Mouse (Mus musculus) stomach, embryonic 15.5 days (tissue): ENCODE measurements around the gene Mafg. TPM values are rescaled to one million over a fixed set of nuclear protein-coding genes. Genes with fewer than 3 reads are reported as not detected.

Experiments used
- ATAC-seq: fragments of 200-750 bp; cut with Nextera tagmentation; 2 replicates; pipeline ENCODE4 v1.8.0; 2017; ENCODE audit warnings: low read depth, moderate number of reproducible peaks, moderate TSS enrichment; ENCODE audit not compliant: insufficient read depth, low FRiP score
- H3K27ac ChIP-seq: fragments of 300-500 bp; sonication (generic); 2 replicates; pipeline ENCODE4 v1.5.1; 2015; ENCODE audit warnings: mild to moderate bottlenecking, inconsistent platforms
- H3K27me3 ChIP-seq: fragments of 300-500 bp; sonication (generic); replicated peaks from 2 replicates; pipeline ENCODE4 v1.6.1; 2015; ENCODE audit warnings: inconsistent platforms
- H3K36me3 ChIP-seq: fragments of 300-500 bp; sonication (generic); 2 replicates; pipeline ENCODE4 v1.6.1; 2015; ENCODE audit warnings: inconsistent platforms
- H3K4me1 ChIP-seq: fragments of 300-500 bp; sonication (generic); 2 replicates; pipeline ENCODE4 v1.6.1; 2015; ENCODE audit warnings: inconsistent platforms
- H3K4me2 ChIP-seq: fragments of 300-500 bp; sonication (generic); 2 replicates; pipeline ENCODE4 v1.6.1; 2015; ENCODE audit warnings: mild to moderate bottlenecking, inconsistent platforms
- H3K4me3 ChIP-seq: fragments of 300-500 bp; sonication (generic); replicated peaks from 2 replicates; pipeline ENCODE4 v1.5.1; 2015; ENCODE audit warnings: inconsistent platforms
- H3K9ac ChIP-seq: fragments of 300-500 bp; sonication (generic); 2 replicates; pipeline ENCODE4 v1.6.1; 2015; ENCODE audit warnings: inconsistent platforms
- H3K9me3 ChIP-seq: fragments of 300-500 bp; sonication (generic); 2 replicates; pipeline ENCODE4 v1.6.1; 2016; ENCODE audit warnings: inconsistent platforms
- WGBS: fragments of 180-500 bp; shearing (Covaris S2); methylation state at CpG from one replicate; pipeline ENCODE4 v1.1.7; 2015; 5-methylcytosine and 5-hydroxymethylcytosine counted together
- polyA plus RNA-seq: library from polyadenylated mRNA; unstranded; fragments of >200 nt; fragmentation: Nextera tagmentation; extraction: Ambion mirVana; gene quantifications from 2 replicates; pipeline ENCODE4 v1.2.1, GENCODE M21; 2015

Mafg gene
- polyA plus RNA-seq, 1 experiment from 2014 or later, result 31.9 TPM

DNA sequence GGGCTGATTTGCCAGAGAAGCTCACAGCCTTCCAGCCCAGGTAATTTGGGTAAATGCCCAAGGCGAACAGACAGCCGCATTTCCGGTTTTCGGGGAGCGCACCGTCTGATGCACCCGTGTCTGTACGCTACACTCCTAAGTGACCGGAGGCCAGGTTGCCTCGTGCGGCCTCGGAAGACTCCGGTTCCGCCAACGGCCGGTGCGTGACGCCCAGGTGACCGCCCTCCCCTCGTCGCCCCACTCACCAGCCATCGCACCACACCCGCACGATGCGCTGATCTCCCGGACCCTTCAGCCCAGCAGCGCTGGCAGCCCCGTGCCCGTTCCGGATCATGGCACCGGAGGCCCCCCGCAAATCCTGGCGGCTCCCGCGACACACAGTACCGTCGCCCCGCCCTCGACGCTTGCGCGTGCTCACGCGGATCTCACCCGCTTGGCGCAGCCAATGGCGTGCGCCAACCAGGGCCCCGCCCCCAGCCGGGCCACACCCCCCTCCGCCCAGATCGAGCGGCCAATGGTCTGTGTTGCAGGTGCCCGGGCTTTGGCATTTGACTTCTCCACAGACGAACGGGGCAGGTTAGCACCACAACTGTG lies 15.8 kb downstream of the Mafg start, which contains the start of gene Pcyt2:
Gene Pcyt2, minus strand, starts transcription at position 418 of the 594 bp plus-strand sequence.
- H3K4me1 ChIP-seq, result peaks cover 23% of the 10 kb centered on the region
- ATAC-seq, result peak; percentile 96
- H3K36me3 ChIP-seq, result peaks cover 44% of the 10 kb centered on the region
- H3K4me3 ChIP-seq, result peak within 1 kb of the TSS; percentile 69
- WGBS, result under 1% methylated on average over 56 of the region's 56 CpGs
- H3K9ac ChIP-seq, result peak within 1 kb of the TSS; percentile 91
- H3K27me3 ChIP-seq, result no peaks in the 10 kb centered on the region
- H3K9me3 ChIP-seq, result no peaks in the 10 kb centered on the region
- H3K4me2 ChIP-seq, result peak within 1 kb of the TSS; percentile 83
- peak within 1 kb of the TSS; percentile 76 for H3K27ac ChIP-seq

DNA sequence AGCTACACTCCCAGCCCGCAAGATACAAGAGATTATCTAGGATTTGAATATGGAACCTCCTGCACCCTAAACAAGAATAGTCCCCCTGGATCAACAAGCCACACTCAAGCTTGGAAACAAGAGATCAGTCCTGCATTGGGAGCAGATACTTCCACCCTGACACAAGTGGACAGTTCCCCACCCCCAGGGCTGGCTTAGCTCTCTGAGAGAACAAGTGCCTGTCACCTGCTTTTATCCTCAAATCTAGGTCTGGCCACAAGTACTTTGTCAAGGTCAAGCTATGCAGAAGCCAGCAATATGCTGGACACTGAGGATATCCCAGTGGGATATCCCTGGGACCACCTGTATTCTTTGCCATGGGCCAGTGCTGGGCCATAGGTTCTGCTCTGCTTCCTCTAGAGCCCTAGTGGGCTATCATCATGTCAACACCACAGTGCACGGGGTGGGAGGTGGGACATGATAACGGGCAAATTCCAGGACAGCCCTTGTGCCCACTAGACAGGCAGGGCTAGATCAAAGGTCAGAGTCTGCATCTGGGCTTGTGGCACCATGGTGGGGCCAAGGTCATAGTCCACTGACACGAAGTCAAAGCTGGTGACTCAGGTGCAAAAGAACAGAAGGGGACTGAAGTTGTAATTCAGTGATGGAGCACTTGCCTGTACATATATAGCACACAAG lies 16.6 kb downstream of the Mafg start:
- H3K36me3 ChIP-seq, result peaks cover 52% of the 10 kb centered on the region

DNA sequence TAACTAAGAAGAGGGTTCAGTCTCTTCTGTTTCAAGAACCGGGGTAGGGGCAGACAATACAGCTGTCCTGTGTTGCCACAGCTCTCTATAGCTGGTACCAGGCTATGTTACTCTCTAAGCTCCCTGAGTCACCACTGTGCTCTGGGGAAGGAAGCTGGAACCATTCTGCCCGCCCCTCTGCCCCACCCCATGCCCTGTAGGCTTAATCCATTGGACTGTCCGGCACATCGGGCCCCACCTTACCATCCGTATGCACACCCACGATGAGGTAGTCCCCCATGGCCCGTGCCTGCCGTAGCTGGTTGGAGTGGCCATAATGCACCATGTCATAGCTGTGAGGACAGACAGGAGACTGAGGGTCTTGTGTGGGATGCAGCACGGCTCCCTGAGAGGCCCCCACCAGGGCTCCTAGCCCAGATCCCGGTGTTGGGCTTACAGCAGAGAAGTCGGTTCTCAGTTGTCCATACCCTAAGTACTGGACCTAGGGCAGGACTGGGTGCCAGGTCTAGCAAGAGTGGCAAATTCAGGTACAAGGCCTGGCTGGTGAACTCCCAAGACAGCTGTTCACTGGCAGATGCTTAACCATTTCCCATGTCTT lies 17.7 kb downstream of the Mafg start:
- H3K9ac ChIP-seq, result no peak overlapping the region
- peak overlapping the region; percentile 14; the same call in 1 of the 2 replicates for H3K4me2 ChIP-seq
- no peaks in the 10 kb centered on the region for H3K9me3 ChIP-seq
- H3K36me3 ChIP-seq, result peaks cover 55% of the 10 kb centered on the region
- H3K27me3 ChIP-seq, result no peaks in the 10 kb centered on the region
- no peak for ATAC-seq
- H3K4me1 ChIP-seq, result peaks cover 23% of the 10 kb centered on the region
- WGBS, result 89% methylated on average over 11 of the region's 11 CpGs
- H3K4me3 ChIP-seq, result no peak overlapping the region
- no peak overlapping the region for H3K27ac ChIP-seq

More for the DNA sequence above, 16.6 kb downstream of the Mafg start:
- peaks cover 23% of the 10 kb centered on the region for H3K4me1 ChIP-seq
- no peak for ATAC-seq
- peak overlapping the region; percentile 83 for H3K4me2 ChIP-seq
- WGBS, result 45% methylated on average over 4 of the region's 4 CpGs
- H3K9me3 ChIP-seq, result no peaks in the 10 kb centered on the region
- H3K9ac ChIP-seq, result peak overlapping the region; percentile 91
- H3K27ac ChIP-seq, result peak overlapping the region; percentile 76; the same call in 1 of the 2 replicates
- peak overlapping the region; percentile 69 for H3K4me3 ChIP-seq
- no peaks in the 10 kb centered on the region for H3K27me3 ChIP-seq

DNA sequence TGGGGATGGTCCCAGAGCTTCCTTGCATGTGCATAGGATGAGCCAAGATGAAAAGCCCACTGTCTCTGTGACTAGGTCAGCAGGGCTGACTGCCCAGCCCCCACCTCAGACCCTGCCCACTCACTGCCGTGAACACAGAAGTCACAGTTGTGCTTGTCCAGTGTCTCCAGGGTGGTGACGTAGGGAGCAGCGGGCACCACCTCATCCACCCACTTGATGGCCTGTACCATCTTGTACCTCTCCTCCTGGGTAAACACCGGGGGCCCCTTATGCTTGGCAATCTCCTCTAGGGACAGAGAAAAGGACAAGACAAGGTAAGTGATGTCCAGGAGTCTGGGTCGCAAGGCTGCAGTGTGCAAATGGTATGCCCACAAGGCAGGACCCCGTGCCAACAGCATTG lies 18.2 kb downstream of the Mafg start:
- WGBS, result 92% methylated on average over 6 of the region's 6 CpGs
- peaks cover 23% of the 10 kb centered on the region for H3K4me1 ChIP-seq
- no peak overlapping the region for H3K4me2 ChIP-seq
- no peak overlapping the region for H3K27ac ChIP-seq
- H3K27me3 ChIP-seq, result no peaks in the 10 kb centered on the region
- H3K4me3 ChIP-seq, result no peak overlapping the region
- ATAC-seq, result no peak
- H3K36me3 ChIP-seq, result peaks cover 50% of the 10 kb centered on the region
- H3K9ac ChIP-seq, result no peak overlapping the region
- H3K9me3 ChIP-seq, result no peaks in the 10 kb centered on the region

DNA sequence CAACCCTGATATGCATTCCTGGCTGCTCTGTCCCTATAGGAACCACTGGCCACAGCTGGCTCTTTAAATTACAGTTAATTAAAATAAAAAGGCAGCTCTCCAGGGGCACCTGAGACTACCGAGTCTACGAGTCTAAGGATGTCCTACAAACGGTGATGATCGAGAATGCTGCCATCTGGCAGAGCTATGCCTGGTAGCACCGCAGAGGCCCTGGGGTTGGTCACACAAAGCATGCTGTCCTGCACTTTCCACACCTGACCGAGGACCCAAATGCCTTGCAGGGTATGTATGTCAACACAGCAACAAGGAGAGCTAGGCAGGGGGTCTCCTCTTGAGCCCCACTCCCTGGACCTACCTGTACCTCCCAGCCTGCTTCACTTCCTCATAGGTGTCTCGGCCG lies 19.4 kb downstream of the Mafg start:
- H3K9me3 ChIP-seq, result no peaks in the 10 kb centered on the region
- H3K36me3 ChIP-seq, result peaks cover 42% of the 10 kb centered on the region
- no peak overlapping the region for H3K4me2 ChIP-seq
- whole genome bisulfite sequencing, result 86% methylated on average over 8 of the region's 8 CpGs
- H3K27me3 ChIP-seq, result no peaks in the 10 kb centered on the region
- ATAC-seq, result no peak
- no peak overlapping the region for H3K9ac ChIP-seq
- H3K27ac ChIP-seq, result no peak overlapping the region
- no peak overlapping the region for H3K4me3 ChIP-seq
- H3K4me1 ChIP-seq, result peaks cover 26% of the 10 kb centered on the region

DNA sequence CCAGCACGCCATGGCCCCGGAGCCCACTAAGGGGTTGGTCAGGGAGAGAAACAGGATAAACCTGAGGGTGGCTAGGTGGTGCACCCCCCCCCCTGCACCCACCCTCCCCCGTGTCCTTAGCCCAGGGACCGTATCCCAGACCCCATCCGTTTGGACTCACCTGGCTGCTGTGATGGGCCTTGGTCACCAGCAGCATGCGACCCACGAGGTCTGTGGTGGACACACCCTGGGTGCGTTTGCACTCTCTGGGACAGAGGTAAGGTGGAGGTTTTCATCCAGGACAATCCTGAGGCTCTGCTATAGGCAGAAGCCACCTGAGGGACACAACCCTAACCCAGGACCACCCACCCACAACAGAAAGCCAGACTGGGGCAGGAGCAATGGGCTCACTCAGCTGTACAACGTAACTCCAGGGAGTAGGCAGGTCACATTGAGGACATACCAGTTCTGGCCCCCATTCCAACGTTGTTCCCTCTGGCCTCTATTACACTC lies 19.9 kb downstream of the Mafg start:
- Histone ChIP-seq H3K36me3 (peaks cover 37% of the 10 kb centered on the region), H3K27me3 (no peaks in the 10 kb centered on the region), H3K9ac (no peak overlapping the region), H3K4me2 (no peak overlapping the region), H3K9me3 (no peaks in the 10 kb centered on the region), H3K27ac (no peak overlapping the region), H3K4me1 (peaks cover 31% of the 10 kb centered on the region), H3K4me3 (no peak overlapping the region)
- WGBS, result 90% methylated on average over 10 of the region's 10 CpGs
- ATAC-seq, result no peak

DNA sequence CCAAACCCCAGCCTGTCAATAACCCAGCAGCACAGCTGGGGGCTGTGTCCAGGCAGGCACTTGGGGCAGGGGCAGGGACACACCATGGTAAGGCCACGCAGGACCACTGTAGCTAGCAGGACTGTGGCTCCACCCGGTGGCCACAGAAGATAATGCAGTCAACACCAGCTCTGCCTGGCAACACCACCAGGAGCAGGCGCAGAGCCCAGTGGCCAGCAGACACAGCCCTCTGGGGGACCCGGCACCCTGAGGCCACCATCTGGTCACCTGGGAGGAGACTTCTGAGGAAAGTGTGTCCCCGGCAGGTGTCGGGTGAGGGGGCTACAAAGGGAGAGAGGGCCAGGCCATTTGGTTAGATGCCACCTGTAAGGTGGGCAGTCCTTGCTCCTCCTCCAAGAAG lies 20.6 kb downstream of the Mafg start:
- H3K36me3 ChIP-seq, result peaks cover 35% of the 10 kb centered on the region
- no peak for ATAC-seq
- no peak overlapping the region for H3K4me2 ChIP-seq
- no peaks in the 10 kb centered on the region for H3K27me3 ChIP-seq
- H3K4me1 ChIP-seq, result peaks cover 36% of the 10 kb centered on the region
- no peak overlapping the region for H3K4me3 ChIP-seq
- H3K27ac ChIP-seq, result no peak overlapping the region
- 36% methylated on average over 6 of the region's 6 CpGs for WGBS
- H3K9ac ChIP-seq, result no peak overlapping the region
- no peaks in the 10 kb centered on the region for H3K9me3 ChIP-seq

DNA sequence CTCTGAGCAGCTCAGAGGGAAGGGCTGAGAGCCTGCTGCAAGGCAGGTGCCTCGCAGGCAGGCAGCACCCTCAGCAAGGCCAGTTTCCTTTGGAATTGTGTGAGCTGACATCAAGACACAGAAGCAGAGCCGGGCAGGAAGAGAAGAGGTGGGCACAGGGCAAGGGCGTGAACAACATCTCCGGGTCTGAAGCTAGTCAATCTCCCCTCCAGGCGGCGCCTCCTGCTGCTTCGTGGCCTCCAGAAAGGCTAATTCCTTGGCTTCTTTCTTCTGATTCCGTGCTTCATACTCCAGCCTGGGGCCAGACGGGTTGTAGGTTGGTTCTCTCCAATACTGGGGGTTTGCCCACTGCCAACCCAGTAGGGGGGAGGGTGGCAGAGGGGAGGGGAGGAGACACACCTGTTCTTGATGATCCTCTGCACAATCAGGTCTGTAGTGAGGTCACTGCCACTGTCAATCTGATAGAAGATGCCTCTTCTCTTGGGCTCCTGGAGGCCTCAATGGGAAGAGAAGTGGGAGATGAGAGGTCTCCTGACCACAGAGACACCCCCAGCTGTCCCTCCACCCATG lies 22.8 kb downstream of the Mafg start:
- 93% methylated on average over 9 of the region's 9 CpGs for WGBS
- H3K9me3 ChIP-seq, result no peaks in the 10 kb centered on the region
- no peak overlapping the region for H3K4me2 ChIP-seq
- no peak overlapping the region for H3K9ac ChIP-seq
- no peaks in the 10 kb centered on the region for H3K27me3 ChIP-seq
- H3K27ac ChIP-seq, result no peak overlapping the region
- peaks cover 45% of the 10 kb centered on the region for H3K36me3 ChIP-seq
- no peak overlapping the region for H3K4me3 ChIP-seq
- ATAC-seq, result no peak
- H3K4me1 ChIP-seq, result peaks cover 22% of the 10 kb centered on the region

DNA sequence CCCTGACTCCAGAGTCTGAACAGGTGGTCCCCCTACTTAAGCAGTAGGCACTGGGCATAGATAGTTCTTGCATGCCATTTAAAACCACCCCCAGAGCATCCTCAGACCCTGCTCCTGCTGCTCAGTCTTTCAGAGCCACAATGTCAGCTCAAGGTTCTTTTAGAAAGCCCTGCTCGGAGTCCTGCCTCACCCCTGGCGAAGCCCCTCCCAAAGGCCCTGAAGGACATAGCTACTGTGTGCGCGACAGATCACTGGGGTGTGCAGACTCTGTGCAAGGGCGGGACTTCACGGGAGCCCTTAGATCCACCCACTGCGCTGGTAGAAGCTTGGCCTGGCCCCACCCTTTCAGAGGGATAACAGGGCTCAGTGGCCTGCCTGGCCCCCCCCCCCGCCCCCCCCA lies 24.1 kb downstream of the Mafg start:
- Histone ChIP-seq H3K27ac (no peak overlapping the region), H3K4me2 (peak overlapping the region; percentile 71), H3K36me3 (peaks cover 46% of the 10 kb centered on the region), H3K9ac (no peak overlapping the region), H3K27me3 (no peaks in the 10 kb centered on the region), H3K4me3 (no peak overlapping the region), H3K4me1 (peaks cover 18% of the 10 kb centered on the region), H3K9me3 (no peaks in the 10 kb centered on the region)
- peak; percentile 71 for ATAC-seq
- 36% methylated on average over 8 of the region's 8 CpGs for WGBS

DNA sequence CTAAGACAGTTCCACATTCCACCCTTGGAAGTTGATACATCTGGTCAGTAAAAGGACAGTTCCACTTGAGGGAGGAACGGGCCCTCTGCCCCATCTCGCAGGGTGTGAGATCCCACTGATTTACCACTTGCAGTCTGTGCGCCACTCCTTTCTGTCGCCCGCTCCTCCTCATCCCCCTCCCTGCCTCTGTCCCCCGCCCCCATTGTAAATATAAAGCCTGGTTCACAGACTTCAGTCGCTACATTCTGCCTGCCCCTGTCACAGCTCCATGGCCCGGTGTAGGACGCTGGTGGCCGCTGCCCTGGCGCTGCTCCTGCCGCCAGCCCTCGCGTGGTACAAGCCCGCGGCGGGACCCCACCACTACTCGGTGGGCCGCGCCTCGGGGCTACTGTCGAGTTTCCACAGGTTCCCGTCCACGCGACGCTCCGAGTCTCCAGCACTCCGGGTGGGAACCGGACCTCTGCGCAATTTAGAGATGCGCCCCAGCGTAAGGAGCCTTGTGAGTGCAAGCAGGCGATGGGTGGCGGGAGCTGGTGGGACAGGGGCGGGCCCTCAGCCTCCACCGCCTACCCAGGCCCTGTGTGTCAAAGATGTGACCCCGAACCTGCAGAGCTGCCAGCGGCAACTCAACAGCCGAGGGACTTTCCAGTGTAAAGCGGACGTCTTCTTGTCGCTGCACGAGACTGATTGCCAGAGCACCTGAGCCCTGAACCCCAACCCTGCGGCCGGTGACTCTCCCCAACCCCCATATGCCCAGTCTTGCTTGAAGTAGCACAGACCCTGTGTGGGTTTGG lies 25.0 kb downstream of the Mafg start, which contains the start of gene Npb:
Gene Npb, plus strand, starts transcription at position 237 of the 794 bp plus-strand sequence.
- Histone ChIP-seq H3K36me3 (peaks cover 43% of the 10 kb centered on the region), H3K4me3 (peak within 1 kb of the TSS; percentile 36), H3K9ac (peak within 1 kb of the TSS; percentile 39; the same call in 1 of the 2 replicates), H3K4me1 (peaks cover 18% of the 10 kb centered on the region), H3K9me3 (no peaks in the 10 kb centered on the region), H3K4me2 (peak within 1 kb of the TSS; percentile 71), H3K27ac (peak within 1 kb of the TSS; percentile 26; the same call in 1 of the 2 replicates), H3K27me3 (no peaks in the 10 kb centered on the region)
- 0 out of 2 replicates have a peak, but pooled peaks have one; percentile 20 for ATAC-seq
- WGBS, result 7% methylated on average over 45 of the region's 45 CpGs

DNA sequence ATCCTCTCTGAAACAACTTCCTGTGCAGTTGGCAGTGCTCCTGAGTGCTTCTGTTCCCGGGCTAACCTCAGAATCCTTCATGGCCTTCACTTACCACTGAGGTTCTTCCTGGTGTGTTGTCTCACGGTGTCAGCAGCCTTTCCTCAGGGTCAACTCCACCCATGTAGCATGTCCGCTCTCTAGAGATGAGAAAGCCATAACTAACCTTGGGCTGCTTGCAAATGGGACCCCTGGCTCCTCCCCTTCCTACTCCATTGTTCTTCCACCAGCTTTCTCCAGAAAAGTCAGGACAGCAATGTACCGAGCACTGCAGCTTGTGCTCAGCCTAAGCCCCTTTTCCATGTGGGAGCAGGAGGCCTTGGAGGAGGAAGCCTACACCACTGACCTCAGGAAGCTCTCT lies 26.6 kb downstream of the Mafg start:
- 73% methylated on average over 4 of the region's 4 CpGs for WGBS
- Histone ChIP-seq H3K4me2 (no peak overlapping the region), H3K27me3 (no peaks in the 10 kb centered on the region), H3K9ac (no peak overlapping the region), H3K27ac (no peak overlapping the region), H3K4me1 (peaks cover 18% of the 10 kb centered on the region), H3K36me3 (peaks cover 38% of the 10 kb centered on the region), H3K4me3 (no peak overlapping the region), H3K9me3 (no peaks in the 10 kb centered on the region)
- no peak for ATAC-seq
